Mouse (Mus musculus) thymus, postnatal 10 days (tissue): ENCODE results near the gene Plcz1.

Source experiments
- DNase-seq, 2 experiments: peaks; one replicate each; pipeline ENCODE4 v3.0.0; 2021; ENCODE audit warnings: low spot score in 2 of 2

The Plcz1 gene

GRCm38 (mm10) chr6:139947106-139947879 lies 94.0 kb downstream of the Plcz1 start:
- DNase-seq: no peak
